Mouse (Mus musculus): ENCODE results near the gene Casp14.

Gene Casp14

GRCm38 (mm10) chr10:78718056-78718455, at the start of gene Casp14:
TSS of gene Casp14 (minus strand) at chr10:78718294.
- CTCF ChIA-PET = no interaction called here

GRCm38 (mm10) chr10:78765570-78765969, 47.5 kb upstream of the Casp14 start:
- CTCF ChIA-PET = no interaction called here

- CTCF ChIA-PET = interaction anchor here (0.6 to 2.0 kb wide), 4 partner anchors 92 to 414 kb away, joined by 3 to 7 read pairs (median 4); no protein-coding TSS in a partner anchor
Observed at GRCm38 (mm10) chr10:78756021-78756420, 37.9 kb upstream of the Casp14 start.

- CTCF ChIA-PET = no interaction called here
Observed at GRCm38 (mm10) chr10:78752452-78753191, 34.5 kb upstream of the Casp14 start, which contains the start of gene Ccdc105. TSS of gene Ccdc105 (minus strand) at chr10:78753065.

- CTCF ChIA-PET = no interaction called here
Observed at GRCm38 (mm10) chr10:78748946-78749345, 30.9 kb upstream of the Casp14 start.

- CTCF ChIA-PET = no interaction called here
Observed at GRCm38 (mm10) chr10:78748161-78748560, 30.1 kb upstream of the Casp14 start.

GRCm38 (mm10) chr10:78747035-78747721, 29.1 kb upstream of the Casp14 start:
- CTCF ChIA-PET = no interaction called here

- CTCF ChIA-PET = interaction anchor here (0.7 kb wide), 1 partner anchor 44 kb away, joined by 3 read pairs; no protein-coding TSS in a partner anchor
Observed at GRCm38 (mm10) chr10:78745453-78746232, 27.5 kb upstream of the Casp14 start.

- CTCF ChIA-PET = no interaction called here
Observed at GRCm38 (mm10) chr10:78743721-78744120, 25.6 kb upstream of the Casp14 start.

- CTCF ChIA-PET = no interaction called here
Observed at GRCm38 (mm10) chr10:78739821-78740220, 21.7 kb upstream of the Casp14 start.

- CTCF ChIA-PET = no interaction called here
Observed at GRCm38 (mm10) chr10:78727876-78728275, 9.8 kb upstream of the Casp14 start.

GRCm38 (mm10) chr10:78727035-78727434, 8.9 kb upstream of the Casp14 start:
- CTCF ChIA-PET = no interaction called here

- CTCF ChIA-PET = no interaction called here
Observed at GRCm38 (mm10) chr10:78723416-78723815, 5.3 kb upstream of the Casp14 start.

GRCm38 (mm10) chr10:78722654-78723053, 4.6 kb upstream of the Casp14 start:
- CTCF ChIA-PET = no interaction called here

- CTCF ChIA-PET = no interaction called here
Observed at GRCm38 (mm10) chr10:78722036-78722435, 3.9 kb upstream of the Casp14 start.

GRCm38 (mm10) chr10:78716231-78716630, 1.9 kb downstream of the Casp14 start:
- CTCF ChIA-PET = no interaction called here

- CTCF ChIA-PET = no interaction called here
Observed at GRCm38 (mm10) chr10:78715156-78715555, 2.9 kb downstream of the Casp14 start.

- CTCF ChIA-PET = no interaction called here
Observed at GRCm38 (mm10) chr10:78714129-78714528, 4.0 kb downstream of the Casp14 start.

GRCm38 (mm10) chr10:78710706-78711105, 7.4 kb downstream of the Casp14 start:
- CTCF ChIA-PET = no interaction called here

GRCm38 (mm10) chr10:78700881-78701280, 17.2 kb downstream of the Casp14 start:
- CTCF ChIA-PET = no interaction called here

GRCm38 (mm10) chr10:78689973-78690372, 28.1 kb downstream of the Casp14 start:
- CTCF ChIA-PET = no interaction called here

GRCm38 (mm10) chr10:78686995-78687577, 31.0 kb downstream of the Casp14 start:
- CTCF ChIA-PET = no interaction called here
